Mouse (Mus musculus) telencephalon, adult 2 months (tissue): ENCODE measurements around the gene Lrrc74b.

Experiments
- DNase-seq: peaks from one replicate; pipeline ENCODE4 v3.0.0-alpha.2; 2011; ENCODE audit warnings: low read depth, low spot score

The Lrrc74b gene

GRCm38 (mm10) chr16:17499249-17499883 is 61.7 kb downstream of the Lrrc74b start:
- DNase-seq, result no peak

DNA sequence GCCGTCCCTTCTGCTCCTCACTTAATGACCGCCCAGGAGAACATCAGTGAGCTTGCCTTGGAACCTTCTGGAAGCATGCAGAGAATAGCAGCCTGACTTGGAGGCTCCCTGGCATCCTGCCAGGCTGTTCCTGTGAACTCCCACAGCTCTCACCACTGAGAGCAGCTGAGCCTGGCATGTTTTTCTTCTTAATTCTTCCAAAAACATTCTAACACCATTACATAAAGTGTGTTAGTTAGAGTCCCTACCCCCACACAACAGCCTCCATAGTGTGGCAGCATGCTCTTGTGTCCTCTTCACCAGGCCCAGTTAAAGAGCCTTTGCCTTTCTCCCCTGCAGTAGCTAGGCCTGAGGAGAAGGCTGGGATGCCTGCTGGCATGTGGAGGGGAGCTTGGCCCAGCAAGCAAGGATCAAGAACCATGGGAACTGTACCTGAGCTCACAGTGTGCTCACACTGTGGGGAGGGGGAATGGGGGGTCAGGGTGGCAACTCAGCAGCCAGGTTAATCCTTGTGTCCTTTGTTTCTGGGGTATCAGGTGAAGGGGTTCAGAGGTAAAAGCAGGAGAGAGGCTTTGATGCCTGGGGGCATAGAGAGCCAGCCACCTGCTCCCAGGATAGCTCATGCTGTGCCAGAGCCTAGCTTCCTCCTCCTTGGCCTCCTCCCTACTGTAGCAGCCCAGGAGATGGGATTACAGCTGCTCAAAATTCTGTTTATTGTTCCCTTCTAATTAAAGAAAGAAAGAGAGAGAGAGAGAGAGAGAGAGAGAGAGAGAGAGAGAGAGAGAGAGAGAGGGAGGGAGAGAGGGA is 64.3 kb downstream of the Lrrc74b start:
- peak; percentile 95 for DNase-seq
